Mouse (Mus musculus): ENCODE data around the gene Son.

GRCm38 (mm10) chr16:91662336-91662735 is 15.0 kb downstream of the Son start:
- no peak for TF ChIP-seq CTCF (IDR thresholded peaks at IDR 0.05; ENCODE audit: insufficient read depth, low read length)
- no peak for TF ChIP-seq POLR2A (IDR thresholded peaks at IDR 0.05; ENCODE audit: borderline replicate concordance, extremely low read depth, low read depth, low read length)

Measured in lung, adult 2 months (tissue).